Mouse (Mus musculus): ENCODE data around the gene Grb10.

DNA sequence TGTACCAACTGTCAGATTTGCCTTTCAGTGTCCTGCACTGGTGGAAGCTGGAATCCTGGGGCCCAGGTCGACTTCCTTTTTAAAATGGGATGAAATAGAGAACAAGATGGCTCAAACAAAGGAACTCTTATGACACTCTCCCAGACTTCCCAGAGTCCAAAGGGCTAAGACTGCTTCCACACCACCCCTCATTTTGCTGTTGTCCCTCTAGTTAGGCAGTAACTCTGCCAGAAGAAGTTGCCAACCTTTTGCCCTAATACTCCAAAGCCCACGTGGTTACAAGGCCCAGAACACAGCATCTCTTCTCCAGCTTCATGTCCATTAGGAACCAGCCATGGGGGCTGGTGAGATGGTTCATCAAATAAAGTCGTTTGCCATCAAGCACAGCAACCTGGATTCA, 15.4 kb downstream of the Grb10 start:
- no peak for TF ChIP-seq POLR2A (IDR thresholded peaks at IDR 0.05; ENCODE audit: low read depth, low read length)
- no peak for TF ChIP-seq CTCF (IDR thresholded peaks at IDR 0.05; ENCODE audit: extremely low read depth, insufficient read depth, insufficient read length, insufficient replicate concordance)
